Comparison of ENCODE assay signal across 8 mouse cellular contexts in the genomic region with DNA sequence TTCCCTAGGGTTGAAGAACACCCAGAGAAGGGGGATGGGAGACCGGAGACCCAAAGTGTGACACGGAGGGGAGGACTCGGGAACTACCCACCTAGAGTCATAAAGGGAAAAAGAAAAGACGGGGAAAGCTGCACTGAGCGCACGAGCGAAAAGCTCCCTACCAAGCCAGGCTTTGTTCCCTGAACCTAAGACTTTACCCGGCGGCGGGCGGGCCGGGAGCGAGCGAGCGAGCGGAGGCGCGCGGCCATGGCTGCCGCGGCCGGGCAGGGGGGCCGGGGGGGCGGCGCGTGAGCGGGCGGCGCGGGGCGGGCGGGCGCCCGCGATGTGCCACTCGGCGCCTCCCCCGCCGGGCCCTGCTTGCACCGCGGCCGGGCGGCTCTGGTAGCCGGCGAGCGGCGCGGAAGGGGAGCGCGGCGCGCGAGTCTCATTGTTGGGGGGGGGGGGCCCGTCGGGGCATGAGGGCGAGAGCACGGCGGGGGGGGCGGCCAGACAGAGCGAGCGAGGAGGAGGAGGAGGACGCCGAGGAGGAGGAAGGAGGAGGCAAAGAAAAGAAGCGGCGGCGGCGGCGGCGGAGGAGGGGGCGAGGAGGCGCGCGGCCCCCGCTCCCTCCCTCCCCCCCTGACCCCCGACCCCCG. TPM values are rescaled to one million over a fixed set of nuclear protein-coding genes. Genes with fewer than 3 reads are reported as not detected.
A peak's percentile ranks its signal among the peaks of the same experiment; 100 is the strongest.
DNase-seq lines count a peak whose midpoint lies in the region; ATAC-seq and TF ChIP-seq lines count a peak whose summit lies in the region.

A gene (plus strand): TSS at position 522 of the 635 bp plus-strand sequence.

- H3K27ac ChIP-seq in embryonic facial prominence, embryonic 10.5 days (replicated peaks), result peak within 1 kb of the TSS; percentile 97
- H3K27ac ChIP-seq in heart, embryonic 10.5 days, result peak within 1 kb of the TSS; percentile 97
- peak within 1 kb of the TSS; percentile 22; the same call in 1 of the 2 replicates for H3K27ac ChIP-seq in liver, adult 2 months (replicated peaks; ENCODE audit: insufficient read depth, low read depth, low read length)
- peak within 1 kb of the TSS; percentile 55 for H3K27ac ChIP-seq in testis, adult 2 months (ENCODE audit: control insufficient read depth, insufficient read depth, low read depth, low read length)

- H3K27me3 ChIP-seq in embryonic facial prominence, embryonic 10.5 days (replicated peaks; ENCODE audit: low read depth, poor library complexity, severe bottlenecking), result peaks cover 34% of the 10 kb centered on the region
- H3K27me3 ChIP-seq in heart, embryonic 10.5 days (ENCODE audit: insufficient read depth, poor library complexity, severe bottlenecking), result 0 out of 2 replicates have a peak, but pooled peaks cover 11% of the 10 kb centered on the region
- no peaks in the 10 kb centered on the region for H3K27me3 ChIP-seq in liver, adult 2 months (ENCODE audit: control insufficient read depth, insufficient read depth, low read length)
- no peaks in the 10 kb centered on the region for H3K27me3 ChIP-seq in testis, adult 2 months (ENCODE audit: control insufficient read depth, insufficient read depth, low read length)

- WGBS in embryonic facial prominence, embryonic 10.5 days, result 2% methylated on average over 58 of the region's 76 CpGs
- WGBS in heart, embryonic 10.5 days, result 6% methylated on average over 53 of the region's 76 CpGs
- 1% methylated on average over 40 of the region's 76 CpGs for WGBS in liver, adult 2 months

- ATAC-seq in monocyte, adult 5-6 weeks (replicated peaks; ENCODE audit: insufficient number of reproducible peaks, low FRiP score, low TSS enrichment, poor library complexity, severe bottlenecking), result no peak

- H3K79me2 ChIP-seq in liver, adult 2 months (ENCODE audit: control insufficient read depth, insufficient read depth, low read length), result no peaks in the 10 kb centered on the region

- H3K9me3 ChIP-seq in embryonic facial prominence, embryonic 10.5 days, result no peaks in the 10 kb centered on the region
- no peaks in the 10 kb centered on the region for H3K9me3 ChIP-seq in heart, embryonic 10.5 days

- H3K9ac ChIP-seq in liver, adult 2 months (ENCODE audit: low read depth, low read length), result peak within 1 kb of the TSS; percentile 82

- H3K36me3 ChIP-seq in embryonic facial prominence, embryonic 10.5 days (replicated peaks), result peaks cover 31% of the 10 kb centered on the region
- H3K36me3 ChIP-seq in heart, embryonic 10.5 days, result peaks cover 29% of the 10 kb centered on the region
- H3K36me3 ChIP-seq in liver, adult 2 months (ENCODE audit: control insufficient read depth, insufficient read depth, low read length), result no peaks in the 10 kb centered on the region
- no peaks in the 10 kb centered on the region for H3K36me3 ChIP-seq in testis, adult 2 months (ENCODE audit: control insufficient read depth, insufficient read depth, low read length)

- peak; percentile 81 for DNase-seq in ovary, postnatal 36 days (ENCODE audit: low spot score)
- no peak for DNase-seq in ovary, postnatal 10 days (ENCODE audit: low spot score)
- DNase-seq in embryonic facial prominence, embryonic 10.5 days (ENCODE audit: low spot score), result peak; percentile 88
- DNase-seq in heart, embryonic 10.5 days (ENCODE audit: low spot score), result peak; percentile 89
- DNase-seq in kidney, adult 9 months, result peak; percentile 82
- DNase-seq in liver, adult 2 months (ENCODE audit: extremely low read depth, low read depth, low spot score), result peak; percentile 44

- 0 out of 2 replicates have a peak, but pooled peaks have one; percentile 12 for TF ChIP-seq POLR2A in liver, adult 2 months (IDR thresholded peaks at IDR 0.05; ENCODE audit: extremely low read depth, insufficient read depth, low read length)
- no peak for TF ChIP-seq POLR2A in testis, adult 2 months (IDR thresholded peaks at IDR 0.05; ENCODE audit: control insufficient read depth, low read depth, low read length)

- peaks cover 66% of the 10 kb centered on the region for H3K4me1 ChIP-seq in embryonic facial prominence, embryonic 10.5 days
- peaks cover 66% of the 10 kb centered on the region for H3K4me1 ChIP-seq in heart, embryonic 10.5 days
- peaks cover 14% of the 10 kb centered on the region for H3K4me1 ChIP-seq in liver, adult 2 months (ENCODE audit: control insufficient read depth, insufficient read depth, low read length)
- peaks cover 31% of the 10 kb centered on the region for H3K4me1 ChIP-seq in testis, adult 2 months (ENCODE audit: control insufficient read depth, insufficient read depth, low read length)

- TF ChIP-seq CTCF in liver, adult 2 months (IDR thresholded peaks at IDR 0.05; ENCODE audit: low read depth, low read length), result no peak
- no peak for TF ChIP-seq CTCF in testis, adult 2 months (IDR thresholded peaks at IDR 0.05; ENCODE audit: control insufficient read depth, insufficient read depth, insufficient replicate concordance, low read depth, low read length)

- H3K4me3 ChIP-seq in embryonic facial prominence, embryonic 10.5 days, result peak within 1 kb of the TSS; percentile 92
- H3K4me3 ChIP-seq in heart, embryonic 10.5 days, result peak within 1 kb of the TSS; percentile 91
- H3K4me3 ChIP-seq in liver, adult 2 months (ENCODE audit: insufficient read depth, low read depth, low read length), result peak within 1 kb of the TSS; percentile 88
- peak within 1 kb of the TSS; percentile 72 for H3K4me3 ChIP-seq in testis, adult 2 months (ENCODE audit: control insufficient read depth, low read depth, low read length)

RNA-seq across cellular contexts. Expression of the gene that starts here (rescaled TPM):
- 2.1 and 2.2 TPM in 2 replicates for polyA plus RNA-seq in embryonic facial prominence, embryonic 10.5 days (2016; fragmentation: Nextera tagmentation; extraction: Ambion mirVana)
- 1.7 and 2.2 TPM in 2 replicates for polyA plus RNA-seq in heart, embryonic 10.5 days (2016; fragmentation: Nextera tagmentation; extraction: Ambion mirVana)
- total RNA-seq in liver, adult 2 months (2014; rRNA removed), result 3.8 and 6.0 TPM in 2 replicates
- polyA plus RNA-seq in liver, adult 2 months (2012; rRNA removed), result 8.9 and 11.2 TPM in 2 replicates
- total RNA-seq in monocyte, adult 5-6 weeks (2017), result 34.4 to 77.7 TPM (median 40.4 TPM) in 3 replicates
- 7.4 and 8.2 TPM in 2 replicates for polyA plus RNA-seq in testis, adult 2 months (2012; rRNA removed)

Comparison
In these comparisons a context has a peak if more than half of its experiments do, and no peak if none do; other contexts are left out.
1. H3K27ac ChIP-seq: peak in every context shown above with its lines; median percentile 97 in embryonic facial prominence, embryonic 10.5 days; 97 in heart, embryonic 10.5 days; 55 in testis, adult 2 months; 22 in liver, adult 2 months.